In the genomic region with DNA sequence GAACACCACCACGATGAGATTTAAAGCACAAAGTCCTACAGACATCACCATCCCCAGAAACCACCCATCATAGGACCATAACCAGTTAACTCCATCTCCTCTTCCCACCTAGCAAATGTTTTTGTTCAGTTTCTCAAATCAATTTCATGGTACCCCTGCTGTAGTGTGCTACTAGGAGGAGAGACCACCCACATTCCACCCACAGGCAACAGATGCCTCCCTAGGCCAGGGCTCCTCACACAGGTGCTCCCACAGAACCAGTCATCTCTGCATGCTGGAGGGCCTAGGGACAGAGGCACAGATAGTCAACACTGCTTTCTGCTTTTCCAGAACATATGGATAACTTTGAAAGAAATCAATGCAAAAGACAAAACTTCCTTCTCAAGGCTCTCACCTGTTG, we compare ENCODE assay signal across 30 mouse cellular contexts. TPM values are rescaled to one million over a fixed set of nuclear protein-coding genes. Genes with fewer than 3 reads are reported as not detected.
DNase-seq lines count a peak whose midpoint lies in the region; ATAC-seq and TF ChIP-seq lines count a peak whose summit lies in the region.
"Had no signal": no experiment of that assay in that cellular context is flagged by ENCODE, and none has a peak within 500 bp of the region (broad histone marks: within the 10 kb centered on the region; RNA-seq: fewer than 3 reads in every experiment).

No protein-coding gene starts in this region.

- no peak for ATAC-seq in hindbrain, embryonic 14.5 days (ENCODE audit: low FRiP score)
- ATAC-seq: activated CD4-positive, CD25-positive, alpha-beta regulatory T cell, adult 4 months; CD4-positive, CD25-positive, alpha-beta regulatory T cell, adult 4 months; forebrain, embryonic 14.5 days; forebrain, embryonic 16.5 days; Patski had no signal

- no peak overlapping the region for H3K4me2 ChIP-seq in hindbrain, embryonic 14.5 days (replicated peaks)
- H3K4me2 ChIP-seq: embryonic facial prominence, embryonic 13.5 days; embryonic facial prominence, embryonic 15.5 days; forebrain, embryonic 12.5 days had no signal

- no peaks in the 10 kb centered on the region for H3K27me3 ChIP-seq in hindbrain, embryonic 14.5 days (ENCODE audit: control insufficient read depth, insufficient read depth, low read length)
- H3K27me3 ChIP-seq: CH12.LX; embryonic facial prominence, embryonic 13.5 days; embryonic facial prominence, embryonic 15.5 days; forebrain, embryonic 12.5 days had no signal

- H3K4me3 ChIP-seq in layer of hippocampus, adult 2 months, result no peak overlapping the region
- no peak overlapping the region for H3K4me3 ChIP-seq in hindbrain, embryonic 14.5 days (replicated peaks; ENCODE audit: low read length)
- H3K4me3 ChIP-seq: embryonic facial prominence, embryonic 13.5 days; embryonic facial prominence, embryonic 15.5 days; erythroblast, embryonic 14.5 days; forebrain, embryonic 10.5 days; forebrain, embryonic 12.5 days had no signal

- no peaks in the 10 kb centered on the region for H3K9me3 ChIP-seq in hindbrain, embryonic 14.5 days (ENCODE audit: control insufficient read depth, low read length)
- H3K9me3 ChIP-seq: embryonic facial prominence, embryonic 15.5 days; forebrain, embryonic 10.5 days; forebrain, embryonic 12.5 days; G1E had no signal

- no peaks in the 10 kb centered on the region for H3K36me3 ChIP-seq in hindbrain, embryonic 14.5 days (replicated peaks; ENCODE audit: control insufficient read depth, insufficient read depth)
- H3K36me3 ChIP-seq: embryonic facial prominence, embryonic 13.5 days; embryonic facial prominence, embryonic 15.5 days; forebrain, embryonic 10.5 days; forebrain, embryonic 12.5 days; G1E had no signal

- no peaks in the 10 kb centered on the region for H3K4me1 ChIP-seq in hindbrain, embryonic 14.5 days (replicated peaks; ENCODE audit: control insufficient read depth, insufficient read depth, low read length)
- H3K4me1 ChIP-seq: embryonic facial prominence, embryonic 13.5 days; embryonic facial prominence, embryonic 15.5 days; forebrain, embryonic 10.5 days; forebrain, embryonic 12.5 days had no signal

- TF ChIP-seq CTCF in layer of hippocampus, adult 2 months (conservative IDR thresholded peaks at IDR 0.05), result no peak

- peak; percentile 51 for DNase-seq in layer of hippocampus, adult 11-12 months (ENCODE audit: low spot score)
- no peak for DNase-seq in layer of hippocampus, postnatal 10 days (ENCODE audit: low spot score in 2 of 2)
- peak; percentile 55 to 56 for DNase-seq in layer of hippocampus, adult 2 months (ENCODE audit: low spot score in 2 of 2)
- no peak for DNase-seq in layer of hippocampus, adult 9-10 months (ENCODE audit: low spot score)
- DNase-seq in layer of hippocampus, adult 9-11 months, result peak; percentile 74
- no peak for DNase-seq in hindbrain, embryonic 14.5 days (ENCODE audit: low spot score)
- DNase-seq: adrenal gland, adult 8-10 months; adrenal gland, postnatal 14 days; adrenal gland, postnatal 36 days; B cell, adult 2 months; cerebellum, adult 11 months; cerebellum, adult 18-20 months; cerebellum, adult 8-10 months; cerebellum, adult 9-11 months; cerebellum, postnatal 14 days; cerebellum, postnatal 36 days; embryo, embryonic 11 days had no signal

- H3K9ac ChIP-seq in hindbrain, embryonic 14.5 days, result no peak overlapping the region
- H3K9ac ChIP-seq: embryonic facial prominence, embryonic 13.5 days; embryonic facial prominence, embryonic 15.5 days; forebrain, embryonic 12.5 days had no signal

- peak overlapping the region; percentile 82 for H3K27ac ChIP-seq in layer of hippocampus, adult 2 months
- no peak overlapping the region for H3K27ac ChIP-seq in hindbrain, embryonic 14.5 days
- H3K27ac ChIP-seq: embryonic facial prominence, embryonic 13.5 days; embryonic facial prominence, embryonic 15.5 days; forebrain, embryonic 10.5 days; forebrain, embryonic 12.5 days had no signal

- WGBS in hindbrain, embryonic 14.5 days, result 88% methylated on average over 1 of the region's 1 CpGs

RNA-seq across cellular contexts. Expression of gene Ryr2, which starts 50.8 kb away (rescaled TPM):
- 100 to 1,000 TPM; 112 to 140 TPM for total RNA-seq in layer of hippocampus, postnatal 10 days (2021)
- 100 to 1,000 TPM; 251 to 264 TPM for total RNA-seq in layer of hippocampus, adult 2 months (2021)
- polyA plus RNA-seq in hindbrain, embryonic 14.5 days (2014; fragmentation: Nextera tagmentation; extraction: Ambion mirVana), result 6.9 and 8.4 TPM in 2 replicates
- total RNA-seq: common myeloid progenitor, adult 5-6 weeks had no signal
- polyA plus RNA-seq: activated CD4-positive, CD25-positive, alpha-beta regulatory T cell, adult 4 months; erythroblast, embryonic 14.5 days; G1E; Patski had no signal

Comparison
In these comparisons a context has a peak if more than half of its experiments do, and no peak if none do; other contexts are left out.
1. DNase-seq: peak in layer of hippocampus, adult 11-12 months (single experiment), layer of hippocampus, adult 2 months (2 of 2) and layer of hippocampus, adult 9-11 months (single experiment); none in layer of hippocampus, postnatal 10 days (0 of 2), layer of hippocampus, adult 9-10 months (single experiment) and hindbrain, embryonic 14.5 days (single experiment).